Mouse (Mus musculus) c-Kit-negative CD71-positive TER-119-positive erythroid progenitor cells, embryonic 14.5 days (primary cell): ENCODE measurements around the gene Htt.

Experiments used
- DNase-seq: peaks from one replicate; pipeline ENCODE4 v3.0.0-alpha.2; 2013; ENCODE audit warnings: low read depth, low spot score

The Htt gene

GRCm38 (mm10) chr5:34931091-34931490, 169.6 kb downstream of the Htt start:
- no peak for DNase-seq

- no peak for DNase-seq
Measured at GRCm38 (mm10) chr5:34931516-34932457, 170.2 kb downstream of the Htt start.

GRCm38 (mm10) chr5:34932458-34932806, 170.9 kb downstream of the Htt start:
- DNase-seq: no peak

GRCm38 (mm10) chr5:34933461-34933860, 171.9 kb downstream of the Htt start:
- no peak for DNase-seq

GRCm38 (mm10) chr5:34941710-34942470, 180.3 kb downstream of the Htt start:
- DNase-seq: no peak

- DNase-seq: no peak
Measured at GRCm38 (mm10) chr5:34943428-34943827, 181.9 kb downstream of the Htt start.

GRCm38 (mm10) chr5:34948861-34949760, 187.6 kb downstream of the Htt start, which contains the start of gene Rgs12:
Gene Rgs12 (plus strand): TSS chr5:34949445.
- peak; percentile 77 for DNase-seq

- no peak for DNase-seq
Measured at GRCm38 (mm10) chr5:34949769-34950211, 188.2 kb downstream of the Htt start.

GRCm38 (mm10) chr5:34950486-34951160, 189.1 kb downstream of the Htt start:
- no peak for DNase-seq

- no peak for DNase-seq
Measured at GRCm38 (mm10) chr5:34951161-34951834, 189.8 kb downstream of the Htt start.

- DNase-seq: no peak
Measured at GRCm38 (mm10) chr5:34954508-34954907, 193.0 kb downstream of the Htt start.

- DNase-seq: no peak
Measured at GRCm38 (mm10) chr5:34955630-34956029, 194.1 kb downstream of the Htt start.

- no peak for DNase-seq
Measured at GRCm38 (mm10) chr5:34956151-34956550, 194.6 kb downstream of the Htt start.

GRCm38 (mm10) chr5:34957015-34957414, 195.5 kb downstream of the Htt start:
- no peak for DNase-seq

GRCm38 (mm10) chr5:34960021-34960420, 198.5 kb downstream of the Htt start:
- peak; percentile 55 for DNase-seq
